Mouse (Mus musculus) embryonic facial prominence, embryonic 12.5 days (tissue): ENCODE measurements around the gene Slc26a8. TPM values are rescaled to one million over a fixed set of nuclear protein-coding genes. Genes with fewer than 3 reads are reported as not detected.
"Not testable (repeated sequence)": the region's sequence is repeated elsewhere in the genome, so short reads cannot be mapped to it uniquely, and the experiment has no call there.

Source experiments
- ATAC-seq: fragments of 200-750 bp; cut with Nextera tagmentation; 2 replicates; pipeline ENCODE4 v1.8.0; 2017; ENCODE audit not compliant: insufficient number of reproducible peaks, insufficient read depth, low FRiP score, low TSS enrichment
- H3K27ac ChIP-seq: fragments of 300-500 bp; sonication (generic); 2 replicates; pipeline ENCODE4 v1.5.1; 2016; ENCODE audit warnings: mild to moderate bottlenecking
- H3K27me3 ChIP-seq: fragments of 300-500 bp; sonication (generic); 2 replicates; pipeline ENCODE4 v1.6.1; 2016; ENCODE audit warnings: mild to moderate bottlenecking, moderate library complexity
- H3K36me3 ChIP-seq: fragments of 300-500 bp; sonication (generic); 2 replicates; pipeline ENCODE4 v1.6.1; 2016; ENCODE audit warnings: mild to moderate bottlenecking
- H3K4me1 ChIP-seq: fragments of 300-500 bp; sonication (generic); 2 replicates; pipeline ENCODE4 v1.6.1; 2016
- H3K4me2 ChIP-seq: fragments of 300-500 bp; sonication (generic); replicated peaks from 2 replicates; pipeline ENCODE4 v1.6.1; 2016; ENCODE audit warnings: mild to moderate bottlenecking, moderate library complexity
- H3K4me3 ChIP-seq: fragments of 300-500 bp; sonication (generic); 2 replicates; pipeline ENCODE4 v1.5.1; 2016; ENCODE audit warnings: mild to moderate bottlenecking
- H3K9ac ChIP-seq: fragments of 300-500 bp; sonication (generic); 2 replicates; pipeline ENCODE4 v1.6.1; 2016; ENCODE audit warnings: mild to moderate bottlenecking, moderate library complexity
- H3K9me3 ChIP-seq: fragments of 300-500 bp; sonication (generic); 2 replicates; pipeline ENCODE4 v1.6.1; 2016; ENCODE audit warnings: mild to moderate bottlenecking, moderate library complexity
- WGBS: fragments of 180-500 bp; shearing (Covaris S2); methylation state at CpG from one replicate; pipeline ENCODE4 v1.1.7; 2016; 5-methylcytosine and 5-hydroxymethylcytosine counted together
- polyA plus RNA-seq: library from polyadenylated mRNA; unstranded; fragments of >200 nt; fragmentation: Nextera tagmentation; extraction: Ambion mirVana; gene quantifications from 2 replicates; pipeline ENCODE4 v1.2.1, GENCODE M21; 2016

Gene Slc26a8
- polyA plus RNA-seq = 0.17 and 0.73 TPM in 2 replicates

DNA sequence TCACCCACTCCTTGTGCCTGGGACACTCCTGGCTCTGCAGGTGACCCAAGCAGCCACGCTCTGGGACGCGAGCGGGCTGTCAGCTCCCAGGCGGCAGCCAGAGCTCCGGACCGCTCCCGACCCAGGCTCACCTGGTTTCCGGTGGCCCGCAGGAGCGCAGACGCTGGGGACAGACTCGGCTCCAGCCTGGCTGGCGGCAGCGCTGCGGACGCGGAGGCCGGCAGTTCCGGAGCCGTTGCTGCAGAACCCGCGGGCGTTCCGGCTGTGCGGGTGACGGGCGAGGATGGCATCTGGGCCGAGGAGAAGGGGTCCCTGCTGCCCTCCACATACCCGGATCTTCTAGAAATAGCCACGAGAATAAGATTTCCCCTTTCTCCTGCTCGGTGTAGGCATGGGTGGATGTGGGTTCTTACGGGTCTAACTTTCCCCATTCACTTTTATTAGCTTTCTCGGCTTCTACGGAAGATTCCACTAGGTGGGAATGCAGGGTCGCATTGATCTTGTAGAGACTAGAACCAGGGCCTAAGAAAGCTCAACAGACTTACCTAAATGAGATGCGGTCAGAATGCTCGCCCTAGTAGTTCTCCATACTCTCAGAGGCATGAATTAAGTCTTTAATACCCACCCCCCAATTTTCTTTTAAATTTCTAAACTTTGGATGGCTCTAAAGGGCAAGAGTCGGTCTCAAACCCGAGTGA, at the start of gene Slc26a8:
TSS of gene Slc26a8 (minus strand) at position 648 of the 698 bp plus-strand sequence.
- H3K4me2 ChIP-seq = peak within 1 kb of the TSS; percentile 78
- peaks cover 13% of the 10 kb centered on the region; the same call in 1 of the 2 replicates for H3K27me3 ChIP-seq
- H3K9me3 ChIP-seq = no peaks in the 10 kb centered on the region
- H3K27ac ChIP-seq = peak within 1 kb of the TSS; percentile 52
- H3K9ac ChIP-seq = peak within 1 kb of the TSS; percentile 60
- 8% methylated on average over 40 of the region's 40 CpGs for WGBS
- H3K4me1 ChIP-seq = peaks cover 26% of the 10 kb centered on the region
- ATAC-seq = no peak
- peak within 1 kb of the TSS; percentile 86 for H3K4me3 ChIP-seq
- H3K36me3 ChIP-seq = no peaks in the 10 kb centered on the region

DNA sequence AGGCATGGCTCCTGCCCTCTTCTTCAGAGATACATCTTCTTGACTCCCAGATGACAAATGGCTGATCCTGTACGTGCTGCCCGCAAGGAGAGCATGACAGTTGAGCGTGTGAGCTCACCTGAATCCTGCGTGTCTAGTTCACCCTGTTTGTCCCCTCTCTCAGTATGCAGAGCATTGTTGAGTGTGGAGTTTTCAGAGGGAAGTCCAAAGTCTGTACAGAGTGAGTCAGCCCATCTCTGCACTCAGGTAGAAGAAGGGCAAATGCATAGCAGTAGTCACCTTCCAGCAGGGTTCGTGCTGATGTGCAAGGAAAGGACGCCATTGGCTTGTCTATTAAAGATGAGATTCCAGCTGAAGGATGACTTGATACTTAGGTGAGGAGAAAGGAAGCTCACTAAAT, 49.2 kb upstream of the Slc26a8 start:
- H3K9ac ChIP-seq = no peak overlapping the region
- ATAC-seq = no peak
- H3K4me1 ChIP-seq = no peaks in the 10 kb centered on the region
- no peak overlapping the region for H3K4me3 ChIP-seq
- H3K36me3 ChIP-seq = peaks cover 67% of the 10 kb centered on the region
- H3K4me2 ChIP-seq = no peak overlapping the region
- no peak overlapping the region for H3K27ac ChIP-seq
- no peaks in the 10 kb centered on the region for H3K9me3 ChIP-seq
- no peaks in the 10 kb centered on the region for H3K27me3 ChIP-seq
- WGBS = 91% methylated on average over 6 of the region's 6 CpGs

DNA sequence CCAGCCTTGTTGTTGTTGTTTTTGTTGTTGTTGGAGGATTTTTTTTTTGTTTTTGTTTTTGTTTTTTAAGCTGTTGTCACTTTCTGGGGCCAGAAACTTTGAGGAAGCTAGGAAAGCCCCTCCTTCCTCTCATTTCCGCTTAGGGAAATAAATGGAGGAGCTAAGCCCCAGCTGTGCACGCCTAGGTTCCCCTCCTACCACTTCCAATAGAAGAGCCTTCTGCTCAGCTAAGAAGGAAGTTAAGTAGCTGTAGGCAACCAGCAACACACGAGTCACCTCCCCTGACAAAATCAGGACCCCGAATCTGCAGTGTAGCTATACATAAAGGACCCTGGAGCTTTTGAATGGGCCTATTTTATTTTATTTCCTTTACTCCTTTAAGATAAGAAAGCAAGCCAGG, 47.9 kb upstream of the Slc26a8 start:
- Histone ChIP-seq H3K9me3 (no peaks in the 10 kb centered on the region), H3K27me3 (no peaks in the 10 kb centered on the region), H3K36me3 (peaks cover 60% of the 10 kb centered on the region), H3K9ac (no peak overlapping the region), H3K4me3 (no peak overlapping the region), H3K4me2 (no peak overlapping the region), H3K4me1 (no peaks in the 10 kb centered on the region), H3K27ac (no peak overlapping the region)
- 88% methylated on average over 4 of the region's 4 CpGs for WGBS
- no peak for ATAC-seq

DNA sequence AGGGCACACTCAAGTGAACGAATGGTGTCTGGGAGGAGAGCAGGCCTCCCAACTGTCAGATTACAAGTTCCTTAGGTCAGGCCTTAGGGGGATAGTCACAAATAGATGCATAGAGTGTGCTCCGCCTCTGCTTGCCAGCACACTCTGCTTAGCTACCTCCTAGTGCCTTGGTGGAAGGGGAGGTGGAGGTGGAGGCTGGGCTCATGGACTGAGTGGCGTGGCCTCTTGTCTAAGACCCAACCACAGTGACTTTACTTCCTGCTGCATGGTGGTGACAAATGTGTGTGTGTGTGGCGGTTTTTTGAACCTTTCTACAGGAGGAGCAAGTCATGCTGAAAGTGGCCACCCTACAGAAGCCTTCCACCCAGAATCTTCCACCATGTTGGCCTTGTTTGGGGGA, 46.5 kb upstream of the Slc26a8 start:
- Histone ChIP-seq H3K4me1 (no peaks in the 10 kb centered on the region), H3K36me3 (peaks cover 55% of the 10 kb centered on the region), H3K9ac (no peak overlapping the region), H3K4me2 (no peak overlapping the region), H3K27ac (no peak overlapping the region), H3K4me3 (no peak overlapping the region), H3K27me3 (no peaks in the 10 kb centered on the region), H3K9me3 (no peaks in the 10 kb centered on the region)
- WGBS = 79% methylated on average over 4 of the region's 4 CpGs
- ATAC-seq = no peak

DNA sequence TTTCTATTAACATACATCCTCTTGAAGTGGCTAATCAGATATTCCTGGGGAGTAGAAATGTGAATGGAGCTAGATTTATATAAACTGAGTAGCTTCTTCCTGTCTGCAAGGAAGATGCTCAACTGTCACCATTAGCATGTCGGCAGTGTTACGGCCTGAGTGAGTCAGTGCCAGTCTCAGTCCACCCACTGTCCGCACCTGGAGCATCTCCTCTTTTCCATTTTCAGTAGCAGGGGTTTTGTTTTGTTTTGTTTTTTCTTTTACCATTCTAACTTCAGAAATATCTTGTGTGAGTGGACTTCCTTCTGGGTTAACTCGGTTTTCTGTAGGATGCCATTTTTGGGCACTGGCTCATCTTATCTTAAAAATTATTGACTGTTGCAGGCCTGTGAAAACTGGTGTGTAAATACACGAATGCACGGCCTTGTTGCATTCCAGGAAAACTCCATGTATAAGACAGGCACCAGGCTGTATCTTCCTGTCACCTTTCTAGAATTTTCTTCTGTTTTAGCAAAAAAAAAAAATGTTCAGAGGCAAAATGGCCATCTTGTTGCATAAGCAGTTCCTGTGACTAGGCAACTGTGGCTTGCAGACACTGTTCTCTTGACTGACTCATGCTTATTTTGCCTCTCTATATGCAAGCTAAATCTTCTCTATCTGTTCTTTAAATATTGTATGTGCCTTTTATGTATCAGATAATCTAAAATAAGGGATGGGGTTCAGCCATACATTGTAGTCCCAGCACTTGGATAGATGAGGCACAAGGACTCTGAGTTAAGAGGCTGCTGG, 45.5 kb upstream of the Slc26a8 start:
- H3K27ac ChIP-seq = no peak overlapping the region
- 92% methylated on average over 6 of the region's 6 CpGs for WGBS
- no peak overlapping the region for H3K4me2 ChIP-seq
- ATAC-seq = no peak
- H3K27me3 ChIP-seq = no peaks in the 10 kb centered on the region
- peaks cover 55% of the 10 kb centered on the region for H3K36me3 ChIP-seq
- no peak overlapping the region for H3K9ac ChIP-seq
- no peaks in the 10 kb centered on the region for H3K9me3 ChIP-seq
- no peak overlapping the region for H3K4me3 ChIP-seq
- H3K4me1 ChIP-seq = no peaks in the 10 kb centered on the region

DNA sequence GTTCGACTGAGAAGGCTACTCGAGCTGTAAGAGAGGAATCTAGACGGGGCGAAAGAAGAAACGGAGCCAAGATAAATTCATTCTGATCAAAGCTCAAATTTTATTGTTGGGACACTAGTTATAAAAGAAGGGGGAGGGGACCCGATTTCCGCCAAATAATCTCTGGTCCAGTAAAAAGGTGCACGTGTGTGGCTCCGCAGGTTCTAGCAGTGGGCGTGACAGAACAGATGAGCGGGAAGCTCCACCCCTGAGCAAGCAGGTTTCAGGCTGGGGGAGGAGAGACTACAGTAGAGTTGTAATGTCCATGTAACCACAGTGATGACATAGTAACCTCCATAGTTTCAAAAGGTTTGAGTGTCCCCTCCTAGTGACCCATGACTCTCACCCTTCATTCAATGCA, 37.5 kb upstream of the Slc26a8 start:
- H3K27ac ChIP-seq, ATAC-seq, H3K9ac ChIP-seq, H3K4me2 ChIP-seq, H3K27me3 ChIP-seq, H3K9me3 ChIP-seq, H3K4me1 ChIP-seq, H3K4me3 ChIP-seq: not testable (repeated sequence)
- H3K36me3 ChIP-seq = peaks cover 77% of the 10 kb centered on the region
- 93% methylated on average over 11 of the region's 11 CpGs for WGBS

DNA sequence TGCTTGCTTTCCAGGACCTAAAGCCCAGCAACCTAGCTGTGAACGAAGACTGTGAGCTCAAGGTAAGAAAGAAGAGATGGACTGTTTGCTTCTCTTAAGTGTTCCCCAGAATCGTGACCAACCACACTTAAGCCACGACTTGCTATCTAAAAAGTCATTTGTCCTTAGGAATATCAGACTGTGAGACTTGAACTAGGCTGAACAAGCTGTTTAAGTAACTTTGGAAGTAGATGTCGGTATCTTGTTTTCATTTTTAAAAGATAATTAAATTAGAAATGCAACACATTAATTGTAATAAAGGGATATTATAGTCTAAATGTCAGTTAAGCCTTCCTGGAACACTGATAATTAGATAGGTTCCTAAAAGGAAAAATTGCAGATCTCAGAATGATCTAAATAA, 35.8 kb upstream of the Slc26a8 start, which contains the start of gene AC170998.1:
TSS of gene AC170998.1 (plus strand) at position 301 of the 400 bp plus-strand sequence.
- Histone ChIP-seq H3K27ac (no peak within 1 kb of the TSS), H3K4me3 (no peak within 1 kb of the TSS), H3K9ac (no peak within 1 kb of the TSS), H3K4me2 (no peak within 1 kb of the TSS), H3K4me1 (no peaks in the 10 kb centered on the region), H3K36me3 (peaks cover 67% of the 10 kb centered on the region), H3K9me3 (no peaks in the 10 kb centered on the region), H3K27me3 (no peaks in the 10 kb centered on the region)
- 91% methylated on average over 4 of the region's 4 CpGs for WGBS
- no peak for ATAC-seq

DNA sequence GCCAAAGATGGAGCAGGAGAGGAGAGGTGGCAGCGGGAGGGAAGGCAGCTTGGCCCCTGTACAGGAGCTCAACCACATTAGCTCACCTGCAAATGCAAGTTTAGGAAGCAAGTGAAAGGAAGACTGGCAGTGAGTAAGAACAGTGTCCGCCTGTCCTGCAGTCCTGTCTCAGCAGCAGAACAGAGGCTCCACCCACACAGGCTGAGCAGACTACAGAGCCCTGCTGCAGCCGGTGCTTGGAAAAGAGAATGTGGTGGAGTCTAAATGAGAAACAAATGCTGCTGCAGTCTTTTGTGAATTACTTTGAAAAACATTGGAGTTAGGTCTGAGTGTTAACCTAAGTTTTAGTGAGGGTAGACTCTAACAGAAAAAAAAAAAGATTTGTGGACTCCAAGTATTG, 27.5 kb upstream of the Slc26a8 start:
- peak overlapping the region; percentile 69 for H3K27ac ChIP-seq
- H3K36me3 ChIP-seq = peaks cover 57% of the 10 kb centered on the region
- no peak overlapping the region for H3K4me2 ChIP-seq
- no peak overlapping the region for H3K9ac ChIP-seq
- no peaks in the 10 kb centered on the region for H3K27me3 ChIP-seq
- H3K9me3 ChIP-seq = no peaks in the 10 kb centered on the region
- 51% methylated on average over 3 of the region's 3 CpGs for WGBS
- no peak overlapping the region for H3K4me3 ChIP-seq
- ATAC-seq = peak; percentile 75; the same call in 1 of the 2 replicates
- H3K4me1 ChIP-seq = peaks cover 18% of the 10 kb centered on the region

DNA sequence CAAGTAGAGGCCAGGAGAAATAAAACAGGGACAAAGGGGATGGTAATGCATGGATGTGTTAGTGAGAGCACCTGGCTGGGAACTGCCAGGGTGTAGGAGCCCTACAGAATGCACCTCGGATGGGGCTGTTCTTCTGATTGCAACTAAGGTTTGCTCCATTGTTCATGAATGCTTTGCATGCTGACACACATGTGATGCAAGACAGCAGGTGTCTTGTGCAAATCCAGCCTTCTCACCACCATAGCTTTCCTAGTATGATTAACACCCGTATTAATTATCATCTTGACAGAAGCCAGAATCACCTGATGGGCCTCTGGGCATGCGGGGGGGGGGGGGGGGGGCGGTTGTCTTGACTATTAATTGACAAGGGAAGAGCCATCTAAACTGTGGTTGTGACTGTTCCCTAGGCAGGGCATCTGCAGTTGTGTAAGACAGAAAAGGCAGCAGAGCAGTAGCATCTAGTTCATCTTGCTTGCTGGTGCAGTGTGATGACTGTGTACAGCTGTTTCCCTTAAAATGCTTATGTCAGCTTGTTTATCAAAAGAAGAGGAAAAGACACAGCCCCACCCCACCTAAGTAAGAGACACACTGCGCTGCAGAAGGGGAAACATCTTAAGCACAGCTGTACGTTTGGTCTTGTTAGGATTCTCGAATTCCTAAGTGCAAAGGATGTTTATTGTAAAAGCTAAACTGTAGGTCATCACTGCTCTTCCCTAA, 26.0 kb upstream of the Slc26a8 start:
- Histone ChIP-seq H3K9ac (no peak overlapping the region), H3K4me2 (no peak overlapping the region), H3K4me1 (peaks cover 18% of the 10 kb centered on the region), H3K36me3 (peaks cover 57% of the 10 kb centered on the region), H3K4me3 (no peak overlapping the region), H3K27me3 (no peaks in the 10 kb centered on the region), H3K27ac (no peak overlapping the region), H3K9me3 (no peaks in the 10 kb centered on the region)
- no peak for ATAC-seq
- WGBS = 74% methylated on average over 7 of the region's 7 CpGs

DNA sequence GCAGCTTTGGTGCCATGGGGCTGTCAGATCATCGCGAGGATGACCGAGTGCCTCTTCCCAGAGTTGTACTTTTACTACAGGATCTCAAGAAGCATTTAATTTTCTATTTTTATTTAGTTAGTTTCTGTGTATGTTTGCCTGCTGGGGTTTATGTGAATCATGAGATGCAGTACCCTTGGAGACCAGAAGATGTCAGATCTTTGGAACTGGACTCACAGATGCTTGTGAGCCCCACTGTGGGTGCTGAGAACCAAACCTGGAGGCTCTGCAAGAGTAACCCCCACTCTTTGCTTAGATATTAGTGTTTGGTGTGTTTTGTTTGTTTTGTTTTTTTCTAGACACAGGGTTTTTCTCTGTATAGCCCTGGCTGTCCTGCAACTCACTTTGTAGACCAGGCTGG, 24.0 kb upstream of the Slc26a8 start:
- WGBS = 93% methylated on average over 3 of the region's 3 CpGs
- no peaks in the 10 kb centered on the region for H3K27me3 ChIP-seq
- H3K36me3 ChIP-seq = peaks cover 40% of the 10 kb centered on the region
- ATAC-seq = no peak
- H3K9me3 ChIP-seq = no peaks in the 10 kb centered on the region
- no peak overlapping the region for H3K4me2 ChIP-seq
- no peak overlapping the region for H3K27ac ChIP-seq
- no peak overlapping the region for H3K9ac ChIP-seq
- no peak overlapping the region for H3K4me3 ChIP-seq
- peaks cover 26% of the 10 kb centered on the region for H3K4me1 ChIP-seq

DNA sequence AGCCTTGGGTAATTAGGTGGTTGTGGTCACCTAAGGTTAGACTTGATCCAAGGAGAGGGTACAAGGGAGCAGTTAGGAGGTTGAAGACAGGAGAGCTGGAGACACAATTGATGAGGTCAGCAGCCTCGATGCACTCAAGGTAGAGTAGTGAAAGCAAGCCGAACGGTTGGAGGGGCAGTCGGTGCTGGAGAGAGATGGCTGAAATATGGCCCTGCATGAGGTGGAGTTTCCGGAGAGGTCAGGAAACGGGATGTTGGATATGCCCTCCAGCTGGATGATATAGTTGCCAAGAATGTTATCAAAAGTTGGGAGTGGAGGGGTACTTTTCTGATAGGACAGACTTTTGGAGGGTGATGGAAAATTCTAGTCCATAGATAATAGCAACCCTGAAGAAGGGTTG, 22.3 kb upstream of the Slc26a8 start:
- Histone ChIP-seq H3K27ac (no peak overlapping the region), H3K27me3 (no peaks in the 10 kb centered on the region), H3K4me2 (no peak overlapping the region), H3K4me3 (no peak overlapping the region), H3K4me1 (peaks cover 25% of the 10 kb centered on the region), H3K9me3 (no peaks in the 10 kb centered on the region), H3K36me3 (peaks cover 35% of the 10 kb centered on the region), H3K9ac (no peak overlapping the region)
- 86% methylated on average over 6 of the region's 6 CpGs for WGBS
- no peak for ATAC-seq
